Mouse (Mus musculus) lung, postnatal 0 days (tissue): ENCODE data around the gene Ear14. TPM values are rescaled to one million over a fixed set of nuclear protein-coding genes. Genes with fewer than 3 reads are reported as not detected.
"Not testable (repeated sequence)": the region's sequence is repeated elsewhere in the genome, so short reads cannot be mapped to it uniquely, and the experiment has no call there.

ENCODE experiments used
- ATAC-seq: fragments of 200-750 bp; cut with Nextera tagmentation; 2 replicates; pipeline ENCODE4 v1.8.0; 2017; ENCODE audit warnings: moderate library complexity
- DNase-seq: peaks from one replicate; pipeline ENCODE4 v3.0.0-alpha.2; 2016; ENCODE audit warnings: low spot score
- H3K27ac ChIP-seq: fragments of 300-500 bp; sonication (generic); 2 replicates; pipeline ENCODE4 v1.5.1; 2014; ENCODE audit warnings: antibody characterized with exemption, mild to moderate bottlenecking, low read length, mixed read lengths
- H3K27me3 ChIP-seq: fragments of 300-500 bp; sonication (generic); replicated peaks from 2 replicates; pipeline ENCODE4 v1.6.1; 2014; ENCODE audit warnings: low read length, mixed read lengths; ENCODE audit not compliant: insufficient read depth
- H3K36me3 ChIP-seq: fragments of 300-500 bp; sonication (generic); 2 replicates; pipeline ENCODE4 v1.6.1; 2014; ENCODE audit warnings: low read length, mixed read lengths; ENCODE audit not compliant: insufficient read depth
- H3K4me1 ChIP-seq: fragments of 300-500 bp; sonication (generic); 2 replicates; pipeline ENCODE4 v1.6.1; 2014; ENCODE audit warnings: antibody characterized with exemption, low read depth, low read length, mixed read lengths; ENCODE audit not compliant: insufficient read depth
- H3K4me2 ChIP-seq: fragments of 300-500 bp; sonication (generic); replicated peaks from 2 replicates; pipeline ENCODE4 v1.6.1; 2014; ENCODE audit warnings: low read depth, mild to moderate bottlenecking, low read length, moderate library complexity, mixed read lengths
- H3K4me3 ChIP-seq: fragments of 300-500 bp; sonication (generic); 2 replicates; pipeline ENCODE4 v1.5.1; 2014; ENCODE audit warnings: low read depth, low read length
- H3K9ac ChIP-seq: fragments of 300-500 bp; sonication (generic); replicated peaks from 2 replicates; pipeline ENCODE4 v1.6.1; 2014; ENCODE audit warnings: low read depth, mild to moderate bottlenecking
- H3K9me3 ChIP-seq: fragments of 300-500 bp; sonication (generic); 2 replicates; pipeline ENCODE4 v1.6.1; 2016; ENCODE audit warnings: low read length, mixed read lengths
- CTCF ChIP-seq: IDR thresholded peaks from 2 replicates; pipeline ENCODE4 v1.5.1; 2016; ENCODE audit warnings: antibody characterized with exemption, mild to moderate bottlenecking
- EP300 ChIP-seq: IDR thresholded peaks from 2 replicates; pipeline ENCODE4 v1.6.1; 2016; ENCODE audit warnings: antibody characterized with exemption, mild to moderate bottlenecking, control low read depth
- WGBS: fragments of 180-500 bp; shearing (Covaris S2); extraction: QIAGEN DNeasy Blood & Tissue Kit; methylation state at CpG from one replicate; pipeline ENCODE4 v1.1.7; 2014; 5-methylcytosine and 5-hydroxymethylcytosine counted together
- polyA plus RNA-seq: library from polyadenylated mRNA; unstranded; fragments of >200 nt; fragmentation: Nextera tagmentation; extraction: Ambion mirVana; gene quantifications from 2 replicates; pipeline ENCODE4 v1.2.1, GENCODE M21; 2015

Gene Ear14
- polyA plus RNA-seq = not detected in 2 replicates

DNA sequence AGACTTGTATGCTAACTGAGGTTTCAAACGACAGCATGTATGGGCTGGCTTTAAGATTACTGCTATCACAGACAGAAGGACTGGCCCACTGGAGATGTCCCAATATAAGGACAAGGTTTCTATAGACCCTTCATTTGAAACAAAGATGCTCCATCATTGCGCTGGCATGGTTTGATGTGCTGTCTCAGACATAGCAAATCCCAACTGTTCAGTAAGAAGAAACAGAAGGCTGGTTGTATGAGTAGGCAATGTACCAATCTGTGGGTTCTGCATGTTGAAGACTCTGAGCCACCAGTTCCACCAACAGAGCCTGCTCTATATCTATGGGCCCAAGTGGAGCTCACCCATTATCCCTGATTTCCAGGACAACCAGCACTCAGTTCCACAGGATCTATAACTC lies at the start of gene Ear14:
Gene Ear14, plus strand, starts transcription at position 277 of the 400 bp plus-strand sequence.
- no peak for DNase-seq
- 81% methylated on average over 2 of the region's 2 CpGs for WGBS
- H3K27me3 ChIP-seq = no peaks in the 10 kb centered on the region
- no peak within 1 kb of the TSS for H3K9ac ChIP-seq
- H3K9me3 ChIP-seq = no peaks in the 10 kb centered on the region
- no peak within 1 kb of the TSS for H3K4me3 ChIP-seq
- H3K36me3 ChIP-seq = no peaks in the 10 kb centered on the region
- H3K4me1 ChIP-seq = no peaks in the 10 kb centered on the region
- ATAC-seq = no peak
- H3K27ac ChIP-seq = no peak within 1 kb of the TSS
- H3K4me2 ChIP-seq = no peak within 1 kb of the TSS
- TF ChIP-seq EP300 (no peak), CTCF (no peak)

DNA sequence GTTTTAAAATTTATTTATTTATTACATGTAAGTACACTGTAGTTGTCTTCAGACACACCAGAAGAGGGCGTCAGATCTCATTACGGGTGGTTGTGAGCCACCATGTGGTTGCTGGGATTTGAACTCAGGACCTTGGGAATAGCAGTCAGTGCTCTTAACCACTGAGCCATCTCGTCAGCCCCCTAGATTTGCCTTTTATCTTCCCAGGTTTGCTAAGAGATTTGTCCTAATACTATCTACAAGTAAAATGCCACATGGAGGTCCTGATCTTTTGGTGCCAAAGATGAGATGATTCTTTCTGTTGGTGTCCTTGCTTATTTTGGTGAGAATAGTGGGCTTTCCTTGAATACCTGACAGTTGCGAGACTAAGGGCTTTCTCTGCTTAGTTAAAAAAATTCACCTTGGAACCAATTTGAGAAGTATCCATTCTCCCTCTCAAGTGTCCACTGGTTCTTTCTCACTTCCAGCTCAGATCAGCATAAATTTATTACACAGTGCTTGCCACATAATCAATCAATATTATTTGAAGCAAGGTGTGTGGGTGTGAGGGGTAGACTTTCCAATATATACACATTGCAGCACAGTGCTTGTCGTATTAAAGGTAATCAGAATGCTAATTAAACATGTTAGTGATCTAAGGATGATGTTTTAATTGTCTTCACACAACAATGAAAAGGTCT lies 47.0 kb upstream of the Ear14 start:
- H3K4me3 ChIP-seq = no peak overlapping the region
- no peak overlapping the region for H3K9ac ChIP-seq
- no peak overlapping the region for H3K4me2 ChIP-seq
- DNase-seq (no peak), ATAC-seq (no peak)
- no peaks in the 10 kb centered on the region for H3K36me3 ChIP-seq
- no peak overlapping the region for H3K27ac ChIP-seq
- TF ChIP-seq CTCF (no peak), EP300 (no peak)
- H3K9me3 ChIP-seq = no peaks in the 10 kb centered on the region
- H3K27me3 ChIP-seq = no peaks in the 10 kb centered on the region
- no peaks in the 10 kb centered on the region for H3K4me1 ChIP-seq
- WGBS = 73% methylated on average over 5 of the region's 5 CpGs

DNA sequence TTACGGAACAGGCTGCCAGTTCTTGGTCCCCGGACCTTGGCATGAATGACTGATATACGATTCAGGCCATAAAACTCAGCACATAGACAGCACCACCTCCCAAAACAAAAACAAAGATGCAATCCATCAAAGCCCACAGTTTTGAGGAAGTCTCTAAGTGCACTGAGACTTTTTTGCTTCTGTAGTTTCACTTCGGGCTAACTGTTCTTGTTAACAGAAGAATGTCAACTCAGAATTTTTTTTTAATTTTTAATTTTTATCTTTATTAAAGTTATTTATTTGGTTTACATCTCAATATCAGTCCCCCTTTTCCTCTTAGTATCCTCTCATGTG lies 46.5 kb upstream of the Ear14 start:
- TF ChIP-seq EP300 = no peak
- no peak for TF ChIP-seq CTCF
- no peak overlapping the region for H3K4me3 ChIP-seq
- H3K27ac ChIP-seq = no peak overlapping the region
- WGBS = 42% methylated on average over 4 of the region's 4 CpGs
- ATAC-seq = no peak
- no peak overlapping the region for H3K9ac ChIP-seq
- no peak overlapping the region for H3K4me2 ChIP-seq
- H3K27me3 ChIP-seq = no peaks in the 10 kb centered on the region
- no peaks in the 10 kb centered on the region for H3K4me1 ChIP-seq
- H3K36me3 ChIP-seq = no peaks in the 10 kb centered on the region
- no peak for DNase-seq
- no peaks in the 10 kb centered on the region for H3K9me3 ChIP-seq

DNA sequence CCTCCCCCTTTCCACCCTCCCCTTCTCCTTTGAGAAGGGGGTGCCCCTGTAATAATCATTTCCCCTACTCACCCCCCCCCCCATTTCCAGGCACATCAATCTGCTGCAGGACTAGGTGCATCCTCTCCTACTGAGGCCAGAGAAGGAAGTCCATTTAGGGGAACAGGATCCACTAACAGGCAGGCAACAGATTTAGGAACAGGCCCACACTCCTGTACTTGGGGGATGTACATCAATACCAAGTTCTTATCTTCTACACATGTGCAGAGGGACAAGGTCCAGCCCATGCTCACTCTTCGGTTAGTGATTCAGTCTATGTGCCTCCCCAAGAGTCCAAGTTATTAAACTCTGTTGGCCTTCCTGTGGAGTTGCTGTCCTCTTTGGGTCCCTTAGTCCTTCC lies 46.1 kb upstream of the Ear14 start:
- no peaks in the 10 kb centered on the region for H3K4me1 ChIP-seq
- no peak for DNase-seq
- ATAC-seq = no peak
- H3K9ac ChIP-seq = no peak overlapping the region
- no peak overlapping the region for H3K27ac ChIP-seq
- H3K4me3 ChIP-seq = no peak overlapping the region
- no peaks in the 10 kb centered on the region for H3K27me3 ChIP-seq
- no peaks in the 10 kb centered on the region for H3K36me3 ChIP-seq
- 85% methylated on average over 1 of the region's 1 CpGs for WGBS
- H3K9me3 ChIP-seq = no peaks in the 10 kb centered on the region
- H3K4me2 ChIP-seq = no peak overlapping the region
- no peak for TF ChIP-seq CTCF
- no peak for TF ChIP-seq EP300

DNA sequence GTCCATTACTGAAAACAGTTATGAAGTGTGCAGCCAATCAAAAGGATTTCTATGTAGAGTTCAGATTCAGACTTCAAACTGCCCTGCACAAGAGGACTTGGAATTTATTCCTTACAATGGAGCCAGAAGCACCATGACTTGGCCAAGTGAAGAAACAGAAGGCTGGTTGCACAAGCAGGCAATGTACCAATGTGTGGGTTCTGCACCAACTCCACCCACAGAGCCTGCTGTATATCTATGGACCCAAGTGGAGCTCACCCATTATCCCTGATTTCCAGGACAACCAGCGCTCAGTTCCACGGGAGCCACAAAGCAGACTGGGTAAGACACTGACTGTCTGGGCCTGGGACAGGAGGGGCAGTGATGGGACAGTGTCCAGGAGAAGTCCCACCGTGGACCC lies 41.2 kb upstream of the Ear14 start, which contains the start of gene Rnase2b:
Gene Rnase2b, plus strand, starts transcription at position 285 of the 400 bp plus-strand sequence.
- H3K9ac ChIP-seq, H3K27ac ChIP-seq, H3K4me3 ChIP-seq, ATAC-seq, H3K4me2 ChIP-seq, H3K4me1 ChIP-seq, DNase-seq, H3K27me3 ChIP-seq, H3K9me3 ChIP-seq, H3K36me3 ChIP-seq: not testable (repeated sequence)
- WGBS = 91% methylated on average over 3 of the region's 3 CpGs

DNA sequence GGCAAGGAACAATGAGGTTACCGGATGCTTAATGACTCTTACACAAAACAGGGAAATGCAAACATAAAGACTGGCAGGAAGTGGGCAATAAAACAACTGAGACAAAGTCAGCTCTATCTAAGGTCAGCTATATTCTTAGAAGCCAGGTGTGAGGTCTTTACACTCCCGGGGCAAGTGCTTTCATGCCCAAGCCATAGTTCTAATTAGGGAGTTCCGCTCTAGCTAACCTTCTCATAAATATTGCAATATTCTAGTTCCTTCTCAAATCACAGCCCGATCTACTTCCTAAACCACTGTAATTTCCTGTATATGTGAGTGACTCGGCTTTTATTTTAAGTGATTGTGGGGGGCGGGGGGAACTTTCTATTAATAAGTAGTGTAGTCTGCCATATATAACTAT lies 39.9 kb upstream of the Ear14 start:
- H3K4me2 ChIP-seq, H3K36me3 ChIP-seq, H3K27ac ChIP-seq, H3K4me1 ChIP-seq, H3K4me3 ChIP-seq, ATAC-seq, H3K27me3 ChIP-seq, H3K9ac ChIP-seq, H3K9me3 ChIP-seq, DNase-seq: not testable (repeated sequence)
- 59% methylated on average over 6 of the region's 6 CpGs for WGBS

DNA sequence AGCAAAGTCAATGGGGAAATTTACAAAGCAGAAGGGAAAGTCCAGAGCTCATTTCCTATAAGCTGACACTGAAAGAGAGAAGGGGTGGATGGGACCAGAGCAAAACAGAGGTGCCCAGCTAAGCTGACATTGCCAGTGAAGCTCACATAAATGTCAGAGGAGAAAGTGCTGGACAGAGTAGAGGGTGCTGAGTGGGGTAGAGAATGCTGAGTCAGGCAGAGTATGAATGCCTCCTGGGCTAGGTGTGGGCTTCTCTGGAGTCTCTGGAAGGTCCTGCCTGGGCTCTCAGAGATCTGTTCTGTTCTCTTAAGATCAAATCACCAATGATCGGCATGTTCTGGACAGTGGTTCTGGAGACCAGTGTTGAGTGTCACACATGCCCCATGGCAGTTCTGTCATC lies 37.8 kb upstream of the Ear14 start:
- Histone ChIP-seq H3K9ac (no peak overlapping the region), H3K27ac (no peak overlapping the region), H3K4me1 (no peaks in the 10 kb centered on the region), H3K27me3 (no peaks in the 10 kb centered on the region), H3K36me3 (no peaks in the 10 kb centered on the region), H3K4me3 (no peak overlapping the region), H3K4me2 (no peak overlapping the region), H3K9me3 (no peaks in the 10 kb centered on the region)
- WGBS = 95% methylated on average over 1 of the region's 1 CpGs
- ATAC-seq = no peak
- no peak for TF ChIP-seq EP300
- TF ChIP-seq CTCF = no peak
- no peak for DNase-seq
